Mouse (Mus musculus): ENCODE measurements at regions not wholly inside any gene's neighbourhood (a gene's known extent, or its start where the extent isn't known, plus 50 kb on each side); places are given as distances from the start of the nearest gene placed in this dataset.
A peak's percentile ranks its signal among the peaks of the same experiment; 100 is the strongest.

DNA sequence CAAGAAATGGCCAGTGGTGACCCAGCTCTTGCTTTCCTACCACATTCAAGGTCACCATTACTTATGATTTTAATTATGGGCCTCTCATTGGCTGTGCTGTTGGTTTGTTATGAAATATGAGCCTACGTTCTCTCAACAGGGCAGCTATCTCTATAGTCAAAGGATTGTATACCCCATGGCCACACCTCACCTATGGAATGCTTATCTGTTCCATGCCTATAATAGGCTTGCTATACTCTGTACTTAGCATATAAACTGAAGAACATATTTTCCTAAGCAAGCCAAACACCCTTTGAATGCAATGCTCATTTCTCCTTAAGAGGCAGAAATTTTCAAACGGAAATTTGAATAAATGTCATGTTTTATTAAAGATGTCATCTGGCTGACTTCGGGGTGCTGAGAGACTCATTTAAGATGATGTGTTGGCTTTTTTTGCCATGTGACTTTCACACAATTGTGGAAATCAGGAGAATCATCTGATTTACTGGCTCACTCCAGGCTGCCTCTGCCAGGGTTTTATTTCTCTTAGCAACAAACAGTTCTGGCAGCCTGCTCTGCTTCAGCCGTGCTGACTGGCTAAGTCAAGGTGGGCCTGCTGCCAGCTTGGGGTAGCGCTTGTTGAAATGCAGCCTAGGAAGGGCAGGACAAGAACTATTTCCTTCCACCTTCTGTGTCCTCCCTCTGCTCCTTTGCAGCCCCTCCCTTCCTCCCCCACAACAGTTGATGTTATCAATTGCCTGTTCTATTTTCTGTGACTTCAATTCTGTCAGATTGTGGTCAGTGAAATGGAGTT, 102.0 kb upstream of the Nampt start:
- Histone ChIP-seq H3K4me1 (peaks cover 17% of the 10 kb centered on the region), H3K9me3 (no peaks in the 10 kb centered on the region), H3K4me3 (no peak overlapping the region), H3K27ac (replicated peaks) (peak overlapping the region; percentile 49), H3K27me3 (no peaks in the 10 kb centered on the region), H3K4me2 (replicated peaks) (no peak overlapping the region), H3K9ac (replicated peaks) (no peak overlapping the region), H3K36me3 (no peaks in the 10 kb centered on the region)
- peak; percentile 95 for ATAC-seq (replicated peaks)
- WGBS, result 38% methylated on average over 5 of the region's 5 CpGs

DNA sequence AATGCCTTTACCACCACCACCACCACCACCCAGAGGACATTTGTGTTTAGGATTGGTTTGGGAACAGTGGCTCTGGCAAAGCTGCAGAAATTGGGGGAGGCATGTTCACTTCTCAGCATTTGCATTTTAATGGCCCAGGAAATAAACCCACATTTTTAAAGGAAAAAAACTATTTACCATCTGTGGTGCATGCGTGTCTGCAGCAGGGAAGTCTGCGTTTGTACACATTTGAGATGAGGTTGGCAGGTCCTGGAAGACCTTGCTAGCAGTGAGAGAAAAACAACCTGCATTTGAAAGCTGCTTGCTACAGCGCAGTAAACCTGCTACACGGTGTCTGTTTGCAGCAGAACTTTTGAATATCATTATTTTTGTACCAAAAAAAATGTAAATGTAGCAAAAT, 100.1 kb upstream of the Nampt start:
- WGBS, result 60% methylated on average over 4 of the region's 4 CpGs
- peak; percentile 52; the same call in 1 of the 2 replicates for ATAC-seq (replicated peaks)
- no peaks in the 10 kb centered on the region for H3K9me3 ChIP-seq
- peaks cover 18% of the 10 kb centered on the region for H3K4me1 ChIP-seq
- H3K9ac ChIP-seq (replicated peaks), result no peak overlapping the region
- H3K27me3 ChIP-seq, result no peaks in the 10 kb centered on the region
- H3K4me3 ChIP-seq, result no peak overlapping the region
- H3K36me3 ChIP-seq, result no peaks in the 10 kb centered on the region
- H3K27ac ChIP-seq (replicated peaks), result no peak overlapping the region
- H3K4me2 ChIP-seq (replicated peaks), result no peak overlapping the region

DNA sequence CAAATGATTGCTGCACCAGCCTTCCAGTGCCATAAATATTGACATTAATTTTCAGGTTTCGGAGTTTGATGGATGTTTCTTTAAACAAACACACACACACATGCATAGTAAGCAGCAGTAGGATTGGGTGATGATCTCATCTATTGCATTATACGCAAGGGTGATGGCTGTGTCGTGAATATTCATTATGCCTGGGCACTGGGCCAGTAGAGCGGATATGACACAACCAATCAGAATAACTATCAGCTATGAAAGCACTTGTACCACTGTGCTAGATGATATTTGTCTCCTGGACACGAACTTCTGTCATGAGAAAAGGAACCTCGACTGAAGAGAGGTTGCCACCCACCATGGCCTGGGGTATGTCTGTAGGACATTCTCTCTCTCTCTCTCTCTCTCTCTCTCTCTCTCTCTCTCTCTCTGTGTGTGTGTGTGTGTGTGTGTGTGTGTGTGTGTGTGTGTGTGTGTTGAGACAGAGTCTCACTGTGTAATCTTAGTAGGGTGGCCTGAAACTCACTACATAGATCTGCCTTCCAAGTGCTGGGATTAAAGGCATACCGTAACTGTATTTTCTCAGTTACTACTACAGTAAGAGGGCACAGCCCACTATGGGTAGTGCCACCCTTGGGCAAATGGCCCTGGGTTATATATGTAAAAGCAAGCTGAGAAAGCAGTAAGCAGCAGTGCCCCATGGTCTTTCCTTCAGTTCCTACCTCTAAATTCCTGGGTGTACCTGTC, 94.7 kb upstream of the Nampt start:
- Histone ChIP-seq H3K9me3 (no peaks in the 10 kb centered on the region), H3K4me1 (0 out of 2 replicates have a peak, but pooled peaks cover 5% of the 10 kb centered on the region), H3K9ac (replicated peaks) (no peak overlapping the region), H3K27ac (replicated peaks) (no peak overlapping the region), H3K4me2 (replicated peaks) (no peak overlapping the region), H3K27me3 (no peaks in the 10 kb centered on the region), H3K36me3 (no peaks in the 10 kb centered on the region), H3K4me3 (no peak overlapping the region)
- ATAC-seq (replicated peaks), result peak; percentile 99
- WGBS, result 23% methylated on average over 7 of the region's 7 CpGs

DNA sequence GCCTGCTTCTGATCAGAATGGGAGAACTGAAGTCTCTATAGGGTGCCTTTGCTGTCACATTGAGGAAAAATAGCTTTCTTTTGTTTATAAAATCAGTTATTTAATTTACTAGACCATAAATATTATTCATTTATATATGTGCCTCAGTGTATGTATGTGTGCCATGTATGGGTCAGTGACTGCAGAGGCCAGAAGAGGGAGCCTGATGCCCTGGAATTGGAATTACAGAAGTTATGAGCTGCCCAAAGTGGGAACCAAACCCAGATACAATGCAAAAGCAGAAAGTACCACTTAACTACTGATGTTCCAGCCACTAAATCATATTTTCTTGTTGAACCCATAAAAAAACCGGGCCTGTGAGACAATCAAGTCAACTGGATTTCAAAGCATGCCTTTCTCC, 91.8 kb upstream of the Nampt start:
- Histone ChIP-seq H3K4me1 (0 out of 2 replicates have a peak, but pooled peaks cover 5% of the 10 kb centered on the region), H3K27ac (replicated peaks) (no peak overlapping the region), H3K27me3 (no peaks in the 10 kb centered on the region), H3K9ac (replicated peaks) (no peak overlapping the region), H3K36me3 (no peaks in the 10 kb centered on the region), H3K9me3 (no peaks in the 10 kb centered on the region), H3K4me2 (replicated peaks) (no peak overlapping the region), H3K4me3 (no peak overlapping the region)
- no peak for ATAC-seq (replicated peaks)
- WGBS, result 87% methylated on average over 1 of the region's 1 CpGs

DNA sequence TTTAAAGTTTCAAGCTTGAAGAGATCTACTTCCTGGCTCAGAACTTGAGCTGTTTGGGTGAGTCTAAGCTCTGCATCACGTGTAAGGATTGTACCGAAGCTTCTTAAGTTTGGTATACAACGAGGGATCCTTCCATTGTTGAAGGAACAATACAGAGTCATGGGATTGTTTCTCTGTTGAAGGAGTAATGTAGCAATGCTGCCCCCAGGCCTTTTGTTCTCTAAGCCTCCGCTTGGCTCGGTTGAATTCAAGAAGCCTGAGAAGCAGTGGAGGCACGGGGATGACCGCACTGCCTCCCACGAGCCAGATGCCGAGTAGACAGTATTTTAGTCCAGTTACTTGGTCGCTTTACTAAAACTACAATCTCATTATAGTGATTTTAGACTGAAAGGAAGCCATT, 90.9 kb upstream of the Nampt start:
- H3K27me3 ChIP-seq, result no peaks in the 10 kb centered on the region
- no peaks in the 10 kb centered on the region for H3K9me3 ChIP-seq
- no peak overlapping the region for H3K4me2 ChIP-seq (replicated peaks)
- H3K27ac ChIP-seq (replicated peaks), result no peak overlapping the region
- no peak overlapping the region for H3K4me3 ChIP-seq
- ATAC-seq (replicated peaks), result no peak
- H3K4me1 ChIP-seq, result 0 out of 2 replicates have a peak, but pooled peaks cover 5% of the 10 kb centered on the region
- no peaks in the 10 kb centered on the region for H3K36me3 ChIP-seq
- 17% methylated on average over 10 of the region's 10 CpGs for WGBS
- no peak overlapping the region for H3K9ac ChIP-seq (replicated peaks)

DNA sequence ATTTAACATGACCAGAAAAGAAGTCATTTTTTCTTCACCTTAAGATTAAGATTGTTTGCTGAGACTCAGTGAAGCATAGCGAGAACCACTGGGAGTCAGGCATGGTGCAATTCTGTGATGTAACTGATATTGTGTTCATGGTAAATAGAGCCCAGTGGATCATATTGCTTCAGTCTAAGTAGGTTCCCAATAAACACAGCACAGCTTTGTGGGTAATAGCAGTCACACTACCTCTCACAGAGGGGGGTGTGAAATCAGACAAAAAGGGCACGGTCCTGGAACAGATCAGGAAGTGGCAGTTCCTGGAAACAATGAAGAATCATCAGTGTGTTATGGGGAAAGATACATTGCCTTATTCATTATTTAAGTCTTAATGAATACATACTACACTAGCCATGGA, 84.1 kb upstream of the Nampt start:
- Histone ChIP-seq H3K9me3 (no peaks in the 10 kb centered on the region), H3K4me3 (no peak overlapping the region), H3K36me3 (no peaks in the 10 kb centered on the region), H3K9ac (replicated peaks) (no peak overlapping the region), H3K4me2 (replicated peaks) (no peak overlapping the region), H3K4me1 (no peaks in the 10 kb centered on the region), H3K27ac (replicated peaks) (no peak overlapping the region), H3K27me3 (no peaks in the 10 kb centered on the region)
- no peak for ATAC-seq (replicated peaks)
- 66% methylated on average over 2 of the region's 2 CpGs for WGBS

DNA sequence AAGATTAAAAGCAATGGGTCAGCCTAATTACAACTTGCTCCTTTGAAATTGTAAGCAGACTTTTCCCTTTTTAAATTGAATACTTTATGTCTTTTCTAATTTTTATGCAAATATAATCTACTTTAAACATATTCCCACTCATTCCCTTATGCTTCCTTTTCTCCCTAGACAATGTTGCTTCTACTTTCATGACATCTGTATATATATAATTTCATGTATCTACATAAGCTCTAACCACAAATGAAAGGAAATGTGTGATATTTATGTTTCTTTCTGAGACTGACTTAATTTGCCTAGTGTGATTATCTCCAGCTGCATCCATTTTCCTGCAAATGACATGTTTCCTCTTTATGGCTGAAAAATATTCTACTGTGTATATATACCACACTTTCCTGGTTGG, 77.9 kb upstream of the Nampt start:
- Histone ChIP-seq H3K9ac (replicated peaks) (no peak overlapping the region), H3K4me2 (replicated peaks) (no peak overlapping the region), H3K4me1 (no peaks in the 10 kb centered on the region), H3K27me3 (no peaks in the 10 kb centered on the region), H3K27ac (replicated peaks) (no peak overlapping the region), H3K4me3 (no peak overlapping the region), H3K36me3 (no peaks in the 10 kb centered on the region), H3K9me3 (no peaks in the 10 kb centered on the region)
- ATAC-seq (replicated peaks), result no peak

DNA sequence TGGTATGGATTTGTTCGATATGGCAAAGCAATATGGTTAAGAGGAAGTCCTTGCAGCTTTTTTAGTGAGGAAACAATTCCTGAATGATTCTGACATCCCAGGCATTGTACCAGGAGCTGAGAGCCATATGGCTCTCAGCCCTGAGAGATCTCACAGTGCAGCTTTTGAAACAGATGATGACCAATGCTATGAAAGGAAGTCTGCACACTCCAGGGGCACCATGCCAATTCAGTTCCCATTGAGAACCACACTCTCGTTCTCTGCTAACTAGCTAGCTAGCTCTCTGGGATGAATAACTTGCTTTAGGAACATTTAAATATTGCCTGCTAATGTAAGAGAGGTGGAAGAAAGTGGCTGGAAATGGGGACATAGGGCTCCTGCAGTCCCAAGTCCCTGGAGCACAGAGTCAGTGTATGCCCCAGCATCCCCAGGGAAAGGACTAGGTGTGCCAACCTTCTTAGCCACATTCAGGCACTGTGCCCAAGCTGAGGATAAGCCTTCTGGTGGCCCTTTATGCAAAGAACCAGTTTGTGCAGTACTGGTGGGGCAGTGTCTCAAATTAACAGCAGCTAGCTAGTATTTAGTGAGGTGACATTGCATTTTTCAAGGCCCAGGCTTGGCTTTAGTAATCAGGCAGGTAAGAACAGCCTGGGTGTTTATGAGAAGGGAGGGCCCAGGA, 61.8 kb upstream of the Nampt start:
- H3K4me3 ChIP-seq, result no peak overlapping the region
- 49% methylated on average over 2 of the region's 2 CpGs for WGBS
- peaks cover 5% of the 10 kb centered on the region; the same call in 1 of the 2 replicates for H3K4me1 ChIP-seq
- no peaks in the 10 kb centered on the region for H3K9me3 ChIP-seq
- no peaks in the 10 kb centered on the region for H3K36me3 ChIP-seq
- peak; percentile 80 for ATAC-seq (replicated peaks)
- H3K27me3 ChIP-seq, result no peaks in the 10 kb centered on the region
- H3K27ac ChIP-seq (replicated peaks), result peak overlapping the region; percentile 42
- H3K4me2 ChIP-seq (replicated peaks), result no peak overlapping the region
- no peak overlapping the region for H3K9ac ChIP-seq (replicated peaks)

DNA sequence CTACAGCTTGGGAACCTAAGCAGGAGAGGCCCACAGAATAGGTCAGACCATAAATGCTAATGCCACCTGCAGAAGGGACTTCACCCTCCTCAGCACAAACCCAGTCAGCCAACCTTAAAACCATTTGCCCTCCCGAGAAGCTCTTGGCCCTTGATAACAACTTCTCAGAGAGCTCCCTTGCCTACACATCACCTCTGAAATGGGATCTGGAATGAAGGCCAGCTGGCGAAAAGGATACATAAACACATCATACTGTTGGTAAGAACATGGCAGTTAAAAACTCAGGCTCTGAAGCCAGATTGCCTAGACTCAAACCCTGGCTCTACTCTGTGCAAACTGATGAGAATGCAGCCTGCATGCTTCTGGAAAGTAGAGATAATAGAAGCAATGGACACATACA, 61.2 kb upstream of the Nampt start:
- Histone ChIP-seq H3K4me3 (no peak overlapping the region), H3K9me3 (no peaks in the 10 kb centered on the region), H3K27me3 (no peaks in the 10 kb centered on the region), H3K36me3 (no peaks in the 10 kb centered on the region), H3K4me1 (peaks cover 5% of the 10 kb centered on the region; the same call in 1 of the 2 replicates), H3K9ac (replicated peaks) (no peak overlapping the region), H3K4me2 (replicated peaks) (no peak overlapping the region), H3K27ac (replicated peaks) (peak overlapping the region; percentile 42)
- WGBS, result 89% methylated on average over 2 of the region's 2 CpGs
- ATAC-seq (replicated peaks), result no peak

DNA sequence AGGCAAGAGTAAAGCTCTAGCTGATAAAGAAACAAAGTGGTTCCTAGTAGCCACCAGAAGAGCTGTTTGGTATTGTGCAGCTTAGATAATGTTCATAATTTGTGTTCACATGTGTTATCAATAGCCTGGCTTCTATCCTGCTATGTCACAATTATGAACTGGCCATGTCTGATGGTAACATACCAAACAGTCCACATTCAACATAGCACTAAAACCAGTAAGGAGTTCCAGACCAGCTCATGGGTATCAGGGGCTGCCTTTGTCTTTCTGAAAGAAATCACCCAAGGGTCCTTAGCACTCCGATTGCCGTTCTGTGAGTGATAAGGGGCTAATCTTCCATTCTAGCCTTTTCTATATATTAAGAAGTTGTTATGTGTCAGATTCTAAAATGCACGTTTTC, 58.7 kb upstream of the Nampt start:
- Histone ChIP-seq H3K36me3 (no peaks in the 10 kb centered on the region), H3K9me3 (no peaks in the 10 kb centered on the region), H3K4me3 (no peak overlapping the region), H3K4me1 (peaks cover 5% of the 10 kb centered on the region; the same call in 1 of the 2 replicates), H3K9ac (replicated peaks) (no peak overlapping the region), H3K4me2 (replicated peaks) (no peak overlapping the region), H3K27ac (replicated peaks) (no peak overlapping the region), H3K27me3 (no peaks in the 10 kb centered on the region)
- no peak for ATAC-seq (replicated peaks)
- WGBS, result 79% methylated on average over 3 of the region's 3 CpGs

DNA sequence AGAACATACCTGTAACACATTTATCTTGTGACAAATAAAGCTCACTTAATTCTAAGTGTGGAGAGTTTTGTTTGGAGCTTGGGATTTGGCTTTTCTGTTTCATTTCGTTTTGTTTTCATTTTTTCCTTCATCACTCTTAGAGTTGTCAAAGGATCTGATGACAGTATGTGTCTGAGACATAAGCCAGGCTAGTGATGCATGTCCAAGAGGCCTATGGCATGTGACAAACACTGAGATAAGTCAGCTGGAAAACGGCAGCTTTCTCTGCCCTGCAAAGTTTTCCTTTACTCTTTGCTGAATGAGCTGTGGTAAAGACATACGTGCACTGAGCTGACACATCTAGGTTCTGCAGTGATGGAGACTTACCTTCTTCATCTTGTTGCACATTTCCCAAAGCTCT, 58.3 kb upstream of the Nampt start:
- no peak overlapping the region for H3K4me2 ChIP-seq (replicated peaks)
- ATAC-seq (replicated peaks), result no peak
- no peak overlapping the region for H3K4me3 ChIP-seq
- 63% methylated on average over 3 of the region's 3 CpGs for WGBS
- H3K9me3 ChIP-seq, result no peaks in the 10 kb centered on the region
- no peaks in the 10 kb centered on the region for H3K36me3 ChIP-seq
- H3K9ac ChIP-seq (replicated peaks), result no peak overlapping the region
- H3K4me1 ChIP-seq, result peaks cover 5% of the 10 kb centered on the region; the same call in 1 of the 2 replicates
- H3K27ac ChIP-seq (replicated peaks), result no peak overlapping the region
- H3K27me3 ChIP-seq, result no peaks in the 10 kb centered on the region

DNA sequence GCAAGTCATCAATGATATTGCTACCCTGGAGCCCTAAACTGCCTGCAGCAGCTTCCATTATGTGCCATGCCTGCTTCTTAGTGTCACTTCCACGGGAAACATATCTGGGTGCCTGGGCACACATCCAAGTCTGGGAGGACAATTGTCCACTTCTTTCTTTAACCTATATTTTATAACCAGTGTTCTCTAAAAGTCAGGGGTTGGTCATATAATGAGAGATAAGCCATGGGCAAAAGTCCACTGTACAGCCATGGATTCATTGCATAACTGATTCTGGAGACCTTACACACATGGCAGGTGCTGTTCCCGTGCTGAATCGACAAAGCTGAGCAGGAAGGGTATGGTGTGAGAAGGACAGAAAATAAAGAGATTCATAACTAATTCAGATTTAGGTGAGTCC, 55.1 kb upstream of the Nampt start:
- no peak for ATAC-seq (replicated peaks)
- no peak overlapping the region for H3K27ac ChIP-seq (replicated peaks)
- WGBS, result 75% methylated on average over 3 of the region's 3 CpGs
- no peaks in the 10 kb centered on the region for H3K9me3 ChIP-seq
- H3K36me3 ChIP-seq, result no peaks in the 10 kb centered on the region
- no peaks in the 10 kb centered on the region for H3K4me1 ChIP-seq
- no peak overlapping the region for H3K4me2 ChIP-seq (replicated peaks)
- no peak overlapping the region for H3K4me3 ChIP-seq
- H3K9ac ChIP-seq (replicated peaks), result no peak overlapping the region
- no peaks in the 10 kb centered on the region for H3K27me3 ChIP-seq

All from forebrain, embryonic 15.5 days (tissue).